In genomic region chr4:76325646-76326045, GRCm38 (mm10) we compare ENCODE assay signal across 17 mouse cellular contexts.
"Had no signal": no experiment of that assay in that cellular context is flagged by ENCODE, and none has a peak within 500 bp of the region (broad histone marks: within the 10 kb centered on the region; RNA-seq: fewer than 3 reads in every experiment).

No protein-coding gene starts in this region.

- H3K4me3 ChIP-seq: limb, embryonic 12.5 days; limb, embryonic 15.5 days; lung, embryonic 15.5 days; midbrain, embryonic 12.5 days had no signal

- H3K9me3 ChIP-seq: limb, embryonic 12.5 days; limb, embryonic 15.5 days; lung, embryonic 15.5 days; midbrain, embryonic 12.5 days had no signal

- H3K27me3 ChIP-seq: limb, embryonic 12.5 days; limb, embryonic 15.5 days; lung, embryonic 15.5 days; midbrain, embryonic 12.5 days had no signal

- ATAC-seq: intestine, embryonic 16.5 days; liver, postnatal 0 days had no signal

- H3K27ac ChIP-seq: liver, embryonic 14.5 days; midbrain, embryonic 12.5 days had no signal

- H3K4me2 ChIP-seq: limb, embryonic 12.5 days; limb, embryonic 15.5 days; liver, embryonic 11.5 days; lung, embryonic 15.5 days; midbrain, embryonic 12.5 days had no signal

- DNase-seq: kidney, adult 18-20 months; kidney, adult 9 months; kidney, postnatal 14 days; liver, postnatal 0 days; retina, postnatal 1 day; right cerebral cortex, postnatal 25 days; spleen, adult 18-20 months; thymus, adult 2 months; thymus, postnatal 14 days; thymus, postnatal 4 days had no signal

- H3K9ac ChIP-seq: limb, embryonic 12.5 days; limb, embryonic 15.5 days; liver, embryonic 14.5 days; liver, postnatal 0 days; lung, embryonic 15.5 days; midbrain, embryonic 12.5 days had no signal

- H3K36me3 ChIP-seq: limb, embryonic 12.5 days; limb, embryonic 15.5 days; lung, embryonic 15.5 days; midbrain, embryonic 12.5 days had no signal
